Mouse (Mus musculus): ENCODE data around the gene Nptxr.

DNA sequence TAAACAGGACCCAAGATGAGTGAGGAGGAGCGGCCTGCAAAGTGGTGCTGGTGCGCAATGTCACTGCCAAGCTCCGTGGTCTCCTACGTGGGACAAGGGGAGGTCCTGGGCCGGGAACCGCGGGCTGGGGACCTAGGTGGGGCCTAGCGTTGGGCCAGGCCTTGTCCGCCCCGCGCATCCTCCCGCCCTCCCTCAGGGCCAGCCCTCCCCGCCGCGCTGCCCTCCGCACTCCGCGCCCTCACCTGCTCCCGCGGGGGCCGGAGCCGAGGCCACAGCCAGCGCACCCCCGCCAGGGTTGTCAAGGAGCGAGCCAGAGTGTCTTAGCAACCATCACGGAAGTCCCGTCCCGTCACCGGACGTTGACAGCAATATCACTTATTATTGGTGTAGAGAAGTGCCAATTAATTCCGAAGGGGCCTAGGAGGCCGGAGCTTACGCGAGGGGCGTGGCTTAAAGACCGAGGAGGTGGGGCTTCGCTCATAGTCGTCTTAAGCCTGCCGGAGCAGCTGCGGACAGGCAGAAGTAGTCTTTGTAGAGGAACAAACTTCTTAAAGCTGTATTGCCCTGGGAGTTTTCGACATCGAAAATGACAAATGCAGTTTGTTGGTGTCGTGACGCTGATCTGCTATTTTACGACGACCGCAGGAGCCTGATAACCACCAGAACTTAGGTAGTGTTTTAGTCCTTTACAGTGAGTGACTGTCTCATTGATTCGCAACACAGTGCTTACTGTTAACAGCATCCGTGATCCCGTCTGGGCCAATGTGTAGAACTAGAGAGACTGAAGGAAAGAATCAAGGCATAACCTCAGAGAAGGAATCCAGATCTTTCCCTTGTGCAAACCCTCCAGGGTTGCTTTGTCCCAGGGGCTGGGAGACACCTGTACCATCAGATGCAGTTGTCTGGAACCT is 30.2 kb downstream of the Nptxr start:
- TF ChIP-seq CTCF (IDR thresholded peaks at IDR 0.05; ENCODE audit: borderline replicate concordance, extremely low read depth, insufficient read depth, insufficient read length) (no peak), POLR2A (IDR thresholded peaks at IDR 0.05; ENCODE audit: borderline replicate concordance, extremely low read depth, insufficient read depth, insufficient read length, poor library complexity, severe bottlenecking) (no peak; the same call in 1 of the 2 replicates)
